Comparison of ENCODE assay signal across 8 mouse cellular contexts in genomic region chr17:44078631-44079350, GRCm38 (mm10). TPM values are rescaled to one million over a fixed set of nuclear protein-coding genes. Genes with fewer than 3 reads are reported as not detected.
DNase-seq lines count a peak whose midpoint lies in the region; ATAC-seq and TF ChIP-seq lines count a peak whose summit lies in the region.

Gene Enpp5 (plus strand): TSS chr17:44078813.

- peak; percentile 91 for TF ChIP-seq POLR2A in cortical plate, adult 2 months (IDR thresholded peaks at IDR 0.05; ENCODE audit: extremely low read depth, insufficient read depth, low read length)

- H3K9ac ChIP-seq in hindbrain, postnatal 0 days (replicated peaks; ENCODE audit: low read length): peak within 1 kb of the TSS; percentile 81

- under 1% methylated on average over 31 of the region's 31 CpGs for WGBS in hindbrain, postnatal 0 days

- peaks cover 11% of the 10 kb centered on the region for H3K4me1 ChIP-seq in cortical plate, adult 2 months (ENCODE audit: control insufficient read depth, insufficient read depth, low read length)
- no peaks in the 10 kb centered on the region; the same call in 1 of the 2 replicates for H3K4me1 ChIP-seq in hindbrain, postnatal 0 days (ENCODE audit: insufficient read depth, low read length)

- peak within 1 kb of the TSS; percentile 46 for H3K4me3 ChIP-seq in cortical plate, adult 2 months (ENCODE audit: insufficient read depth, low read length)
- H3K4me3 ChIP-seq in hindbrain, postnatal 0 days (ENCODE audit: low read length): peak within 1 kb of the TSS; percentile 62
- peak within 1 kb of the TSS; percentile 93 for H3K4me3 ChIP-seq in left cerebral cortex, adult 2 months

- H3K9me3 ChIP-seq in hindbrain, postnatal 0 days (ENCODE audit: low read length): no peaks in the 10 kb centered on the region

- H3K27ac ChIP-seq in cortical plate, adult 2 months (ENCODE audit: insufficient read depth, low read length): peak within 1 kb of the TSS; percentile 61; the same call in 1 of the 2 replicates
- peak within 1 kb of the TSS; percentile 93 for H3K27ac ChIP-seq in hindbrain, postnatal 0 days
- H3K27ac ChIP-seq in left cerebral cortex, adult 2 months: peak within 1 kb of the TSS; percentile 95

- ATAC-seq in activated CD4-positive, CD25-positive, alpha-beta regulatory T cell, adult 4 months: peak; percentile 95
- peak; percentile 98 for ATAC-seq in hindbrain, postnatal 0 days
- ATAC-seq in megakaryocyte, adult 5-6 weeks (ENCODE audit: poor library complexity, severe bottlenecking): peak; percentile 97

- H3K36me3 ChIP-seq in hindbrain, postnatal 0 days (ENCODE audit: insufficient read depth, low read length): peaks cover 8% of the 10 kb centered on the region; the same call in 1 of the 2 replicates

- DNase-seq in gastrocnemius, adult 8-10 months (ENCODE audit: low spot score in 2 of 2): peak; percentile 60 to 74
- DNase-seq in hindbrain, postnatal 0 days (ENCODE audit: low spot score): peak; percentile 95
- peak; percentile 91 for DNase-seq in left cerebral cortex, adult 2 months (ENCODE audit: extremely low spot score in 1 of 2, low spot score in 2 of 2)
- peak; percentile 92 to 93 for DNase-seq in right cerebral cortex, adult 2 months (ENCODE audit: low spot score in 2 of 2)
- DNase-seq in urinary bladder, postnatal 10 days (ENCODE audit: low spot score): peak; percentile 41

- peak within 1 kb of the TSS; percentile 82 for H3K4me2 ChIP-seq in hindbrain, postnatal 0 days (ENCODE audit: low read depth, low read length)

- H3K27me3 ChIP-seq in hindbrain, postnatal 0 days (ENCODE audit: insufficient read depth, low read length): no peaks in the 10 kb centered on the region

- no peak for TF ChIP-seq CTCF in cortical plate, adult 2 months (IDR thresholded peaks at IDR 0.05; ENCODE audit: extremely low read depth, insufficient read depth, low read length)
- peak; percentile 5; the same call in 1 of the 2 replicates for TF ChIP-seq CTCF in hindbrain, postnatal 0 days (IDR thresholded peaks at IDR 0.05; ENCODE audit: low read depth)
- no peak for TF ChIP-seq CTCF in left cerebral cortex, adult 2 months (IDR thresholded peaks at IDR 0.05)

- intact Hi-C loops in left cerebral cortex, adult 2 months (cut with DNase I): loop anchor here (2.0 to 5.0 kb wide), 2 partner anchors 26 to 179 kb away; partner anchors contain the start of gene Enpp4

RNA-seq across cellular contexts. Expression of gene Enpp5, which starts in this region (rescaled TPM):
- 1 to 10 TPM; 3.8 to 5.5 TPM for polyA plus RNA-seq in activated CD4-positive, CD25-positive, alpha-beta regulatory T cell, adult 4 months (2017; shearing (Covaris generic))
- 204 and 216 TPM in 2 replicates for polyA plus RNA-seq in cortical plate, adult 2 months (2012; rRNA removed)
- total RNA-seq in gastrocnemius, adult 8-10 months (2022): 1 to 10 TPM; 7.7 to 9.6 (median 8.8) TPM
- 119 and 133 TPM in 2 replicates for total RNA-seq in hindbrain, postnatal 0 days (2014; rRNA removed)
- polyA plus RNA-seq in hindbrain, postnatal 0 days (2015; fragmentation: Nextera tagmentation; extraction: Ambion mirVana): 96.2 and 113 TPM in 2 replicates
- 100 to 1,000 TPM; 175 to 187 TPM for total RNA-seq in left cerebral cortex, adult 2 months (2021)
- total RNA-seq in megakaryocyte, adult 5-6 weeks (2015): 1.2 and 1.4 TPM in 2 replicates
- total RNA-seq in megakaryocyte, adult 5-6 weeks (2017): 2.2 and 4.5 TPM in 2 replicates

Comparison
In these comparisons a context has a peak if more than half of its experiments do, and no peak if none do; other contexts are left out.
1. Peak in every context shown above with its lines: DNase-seq, ATAC-seq, H3K4me3 ChIP-seq and H3K27ac ChIP-seq.
2. RNA of gene Enpp5 (total RNA-seq): 175 to 187 TPM in left cerebral cortex, adult 2 months and 119 to 133 TPM in hindbrain, postnatal 0 days; 7.7 to 9.6 TPM in gastrocnemius, adult 8-10 months and 1.2 to 4.5 TPM in megakaryocyte, adult 5-6 weeks; every median in the first group is over 10 times any median in the second.
3. RNA of gene Enpp5 (polyA plus RNA-seq): 204 to 216 TPM in cortical plate, adult 2 months and 96.2 to 113 TPM in hindbrain, postnatal 0 days; 3.8 to 5.5 TPM in activated CD4-positive, CD25-positive, alpha-beta regulatory T cell, adult 4 months; every median in the first group is over 10 times any median in the second.
4. DNase-seq: peak in every context shown above with its lines; median percentile 95 in hindbrain, postnatal 0 days; 92 in right cerebral cortex, adult 2 months; 91 in left cerebral cortex, adult 2 months; 67 in gastrocnemius, adult 8-10 months; 41 in urinary bladder, postnatal 10 days.